Mouse (Mus musculus): Measurements from ENCODE around the gene Gorab. TPM values are rescaled to one million over a fixed set of nuclear protein-coding genes. Genes with fewer than 3 reads are reported as not detected.

The Gorab gene
- polyA plus RNA-seq, 1 experiment: 1.6 TPM

DNA sequence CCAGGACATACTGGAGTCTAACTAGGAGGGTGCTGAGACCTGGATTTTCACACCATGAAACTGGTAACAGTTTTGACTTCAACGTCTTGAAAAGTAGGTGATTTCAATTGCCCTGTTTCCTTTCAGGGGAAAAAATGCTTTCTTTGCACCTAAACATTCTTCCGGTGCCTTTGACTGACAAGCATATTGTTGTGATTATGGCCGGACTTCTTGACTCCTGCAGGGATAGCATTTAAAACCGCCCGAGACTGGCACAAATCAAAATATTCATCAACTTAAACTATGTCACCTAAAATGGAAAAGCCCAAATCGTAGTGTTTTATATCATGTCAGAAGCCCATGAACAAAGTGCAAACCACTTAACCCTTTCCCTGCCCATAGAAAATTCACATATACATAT is 25.5 kb downstream of the Gorab start:
- no peak for TF ChIP-seq POLR2A (IDR thresholded peaks at IDR 0.05; ENCODE audit: low read depth, low read length)
- no peak for TF ChIP-seq CTCF (conservative IDR thresholded peaks at IDR 0.05; ENCODE audit: insufficient read depth, insufficient read length, low read depth, low read length)
- 64% methylated on average over 6 of the region's 6 CpGs for WGBS
- H3K36me3 ChIP-seq (ENCODE audit: control insufficient read depth, insufficient read depth, low read length): no peaks in the 10 kb centered on the region

DNA sequence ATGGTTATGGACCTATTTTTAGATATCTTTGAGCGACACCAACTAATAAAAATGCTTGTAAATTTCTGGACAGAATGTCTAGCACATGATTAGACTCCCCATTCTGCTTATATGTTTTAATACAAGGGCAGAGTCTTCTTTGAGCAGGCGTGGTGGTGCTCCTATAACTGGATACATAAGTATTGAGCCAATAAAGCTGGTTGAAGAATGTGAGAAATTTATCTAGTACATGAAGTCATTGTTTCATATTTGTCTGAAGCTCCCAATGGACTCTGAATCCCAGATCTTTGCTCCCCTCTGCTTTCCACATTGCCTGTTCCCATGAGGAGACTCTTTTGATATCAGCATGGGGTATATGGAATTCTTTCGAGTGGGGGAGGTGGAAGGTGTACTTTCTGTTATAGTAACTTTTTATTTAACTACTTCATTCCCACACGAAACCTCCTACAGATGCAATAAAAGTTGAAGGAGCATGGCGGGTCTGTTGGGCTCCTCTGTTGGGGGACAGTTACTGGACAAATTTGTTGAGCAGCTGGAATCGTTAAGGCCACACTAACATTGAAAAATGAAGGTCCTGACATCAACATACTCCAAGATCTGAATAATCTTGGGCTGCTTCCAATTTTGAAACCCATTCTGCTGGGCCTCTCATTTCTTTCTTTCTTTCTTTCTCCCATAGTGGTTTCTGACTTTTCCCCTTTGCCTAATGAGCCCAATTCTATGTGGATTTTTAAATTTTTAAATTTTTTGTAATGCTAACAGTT is 26.5 kb downstream of the Gorab start:
- TF ChIP-seq CTCF (conservative IDR thresholded peaks at IDR 0.05; ENCODE audit: insufficient read depth, insufficient read length, low read depth, low read length): no peak
- TF ChIP-seq POLR2A (IDR thresholded peaks at IDR 0.05; ENCODE audit: low read depth, low read length): no peak
- Histone ChIP-seq H3K27ac (ENCODE audit: insufficient read depth, low read depth, low read length) (no peak overlapping the region), H3K4me1 (ENCODE audit: control insufficient read depth, insufficient read depth, low read length) (no peaks in the 10 kb centered on the region), H3K4me3 (ENCODE audit: insufficient read depth, low read depth, low read length) (no peak overlapping the region), H3K36me3 (ENCODE audit: control insufficient read depth, insufficient read depth, low read length) (no peaks in the 10 kb centered on the region), H3K27me3 (replicated peaks; ENCODE audit: control insufficient read depth, insufficient read depth, low read length) (no peaks in the 10 kb centered on the region)
- 75% methylated on average over 6 of the region's 6 CpGs for WGBS
- no peak for DNase-seq

More for the DNA sequence above, 25.5 kb downstream of the Gorab start:
- H3K27ac ChIP-seq (ENCODE audit: insufficient read depth, low read depth, low read length): no peak overlapping the region
- no peak for DNase-seq
- H3K27me3 ChIP-seq (replicated peaks; ENCODE audit: control insufficient read depth, insufficient read depth, low read length): no peaks in the 10 kb centered on the region
- no peak overlapping the region for H3K4me3 ChIP-seq (ENCODE audit: insufficient read depth, low read depth, low read length)
- no peaks in the 10 kb centered on the region for H3K4me1 ChIP-seq (ENCODE audit: control insufficient read depth, insufficient read depth, low read length)

DNA sequence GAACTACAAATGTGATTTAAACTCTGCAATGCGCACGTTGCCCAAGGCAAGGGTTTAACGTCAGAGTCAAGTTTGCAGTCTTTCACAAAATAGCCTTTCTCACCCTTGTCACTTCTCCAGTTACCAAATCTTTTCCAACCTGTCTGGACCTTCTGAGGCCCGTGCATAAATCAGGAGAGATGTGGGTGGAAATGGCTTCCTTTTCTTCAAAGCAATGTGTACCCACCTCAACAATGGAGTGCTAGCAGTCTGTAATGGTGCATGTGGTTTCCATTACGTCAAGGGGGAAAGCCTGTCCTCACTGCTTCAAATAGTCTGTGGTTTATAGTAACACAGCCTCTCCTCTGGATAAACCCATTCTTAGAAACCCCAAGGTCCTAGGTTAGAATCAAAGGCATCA is 29.0 kb downstream of the Gorab start:
- TF ChIP-seq POLR2A (IDR thresholded peaks at IDR 0.05; ENCODE audit: low read depth, low read length): no peak
- no peak for TF ChIP-seq CTCF (conservative IDR thresholded peaks at IDR 0.05; ENCODE audit: insufficient read depth, insufficient read length, low read depth, low read length)
- H3K4me3 ChIP-seq (ENCODE audit: insufficient read depth, low read depth, low read length): no peak overlapping the region
- WGBS: 26% methylated on average over 5 of the region's 5 CpGs
- no peaks in the 10 kb centered on the region for H3K4me1 ChIP-seq (ENCODE audit: control insufficient read depth, insufficient read depth, low read length)
- no peaks in the 10 kb centered on the region for H3K27me3 ChIP-seq (replicated peaks; ENCODE audit: control insufficient read depth, insufficient read depth, low read length)
- no peaks in the 10 kb centered on the region for H3K36me3 ChIP-seq (ENCODE audit: control insufficient read depth, insufficient read depth, low read length)
- DNase-seq: no peak
- H3K27ac ChIP-seq (ENCODE audit: insufficient read depth, low read depth, low read length): no peak overlapping the region

DNA sequence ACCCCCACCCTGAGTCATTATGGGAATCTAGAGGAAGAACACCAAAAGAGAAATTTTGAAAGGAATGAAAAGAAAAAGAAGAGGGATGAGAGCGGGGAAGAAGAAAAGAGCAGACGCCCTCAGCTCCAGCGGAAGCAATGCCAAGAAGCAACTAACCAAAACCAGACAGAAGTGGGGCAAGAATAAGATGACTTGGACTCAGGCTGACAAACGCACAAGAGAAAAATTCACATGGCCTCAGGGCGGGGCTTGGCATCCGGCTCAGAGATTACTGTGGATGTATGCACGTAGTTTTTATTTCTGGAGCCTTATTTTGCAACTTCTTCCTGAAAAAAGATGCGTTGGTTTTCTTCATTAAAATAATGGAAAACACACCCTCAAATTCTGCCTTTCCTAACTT is 41.3 kb downstream of the Gorab start:
- H3K4me1 ChIP-seq (ENCODE audit: control insufficient read depth, insufficient read depth, low read length): no peaks in the 10 kb centered on the region
- DNase-seq: no peak
- H3K4me3 ChIP-seq (ENCODE audit: insufficient read depth, low read depth, low read length): no peak overlapping the region
- H3K36me3 ChIP-seq (ENCODE audit: control insufficient read depth, insufficient read depth, low read length): no peaks in the 10 kb centered on the region
- whole genome bisulfite sequencing: 80% methylated on average over 8 of the region's 8 CpGs
- H3K27ac ChIP-seq (ENCODE audit: insufficient read depth, low read depth, low read length): no peak overlapping the region
- TF ChIP-seq POLR2A (IDR thresholded peaks at IDR 0.05; ENCODE audit: low read depth, low read length) (no peak), CTCF (conservative IDR thresholded peaks at IDR 0.05; ENCODE audit: insufficient read depth, insufficient read length, low read depth, low read length) (no peak)
- H3K27me3 ChIP-seq (replicated peaks; ENCODE audit: control insufficient read depth, insufficient read depth, low read length): no peaks in the 10 kb centered on the region

DNA sequence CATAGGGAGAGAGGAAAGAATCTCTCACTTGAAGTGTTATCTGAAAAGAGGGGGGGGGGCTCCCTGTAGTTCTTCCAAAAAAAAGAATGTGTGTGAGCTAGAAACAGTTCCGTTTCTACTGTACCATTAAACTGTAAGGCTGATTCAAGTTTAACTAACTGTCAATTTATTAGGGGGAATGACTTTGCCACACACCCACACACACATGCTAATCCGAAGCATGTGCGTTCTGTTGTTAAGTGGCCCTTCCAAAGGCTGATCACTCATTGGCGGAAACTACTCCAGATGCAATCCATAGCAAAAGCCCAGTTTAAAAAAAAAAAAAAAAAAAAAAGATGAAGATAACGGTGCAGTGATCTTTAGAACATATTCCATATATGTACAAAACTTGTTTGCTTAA is 42.1 kb downstream of the Gorab start:
- Histone ChIP-seq H3K27me3 (replicated peaks; ENCODE audit: control insufficient read depth, insufficient read depth, low read length) (no peaks in the 10 kb centered on the region; the same call in 1 of the 2 replicates), H3K36me3 (ENCODE audit: control insufficient read depth, insufficient read depth, low read length) (no peaks in the 10 kb centered on the region), H3K27ac (ENCODE audit: insufficient read depth, low read depth, low read length) (no peak overlapping the region), H3K4me3 (ENCODE audit: insufficient read depth, low read depth, low read length) (no peak overlapping the region), H3K4me1 (ENCODE audit: control insufficient read depth, insufficient read depth, low read length) (no peaks in the 10 kb centered on the region)
- TF ChIP-seq CTCF (conservative IDR thresholded peaks at IDR 0.05; ENCODE audit: insufficient read depth, insufficient read length, low read depth, low read length) (no peak), POLR2A (IDR thresholded peaks at IDR 0.05; ENCODE audit: low read depth, low read length) (no peak)
- no peak for DNase-seq
- WGBS: 67% methylated on average over 5 of the region's 5 CpGs

DNA sequence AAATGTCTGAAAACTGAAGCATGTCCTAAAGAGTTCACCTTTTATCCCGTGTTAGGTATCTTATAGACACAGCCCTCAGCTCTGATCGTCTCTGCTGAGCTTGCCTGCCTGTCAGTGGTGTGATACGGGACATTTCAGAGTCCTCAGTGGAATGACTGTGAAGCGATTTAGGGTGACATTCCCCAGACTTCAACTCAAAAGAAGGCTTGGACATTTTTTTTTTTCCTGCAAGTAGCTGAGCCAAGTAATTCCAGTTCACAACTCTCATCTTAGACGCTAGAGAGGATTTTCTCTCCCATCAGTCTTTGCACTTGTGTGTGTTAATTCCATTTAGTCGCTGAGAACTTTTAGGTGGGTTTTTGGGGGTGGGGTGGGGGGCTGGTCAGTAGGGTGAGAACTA is 42.7 kb downstream of the Gorab start:
- H3K27ac ChIP-seq (ENCODE audit: insufficient read depth, low read depth, low read length): no peak overlapping the region

DNA sequence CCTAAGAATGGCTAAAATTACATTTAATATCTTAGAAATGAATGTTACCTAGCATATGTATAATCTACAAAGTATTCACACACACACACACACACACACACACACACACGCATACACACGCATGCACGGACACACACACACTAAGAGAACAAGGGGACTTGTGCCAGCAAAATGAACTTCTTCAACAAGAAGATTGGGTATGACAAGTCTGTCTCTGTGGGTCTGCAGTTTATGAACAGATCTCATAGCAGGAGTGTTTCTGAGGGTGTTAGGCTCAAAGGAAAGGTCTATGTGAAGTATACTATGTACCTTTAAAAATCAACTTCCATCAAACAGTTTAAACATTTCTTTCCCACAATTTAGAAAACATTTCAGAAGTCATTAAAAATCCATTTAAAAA is 43.9 kb downstream of the Gorab start:
- Histone ChIP-seq H3K27me3 (replicated peaks; ENCODE audit: control insufficient read depth, insufficient read depth, low read length) (no peaks in the 10 kb centered on the region; the same call in 1 of the 2 replicates), H3K4me1 (ENCODE audit: control insufficient read depth, insufficient read depth, low read length) (no peaks in the 10 kb centered on the region), H3K27ac (ENCODE audit: insufficient read depth, low read depth, low read length) (no peak overlapping the region), H3K36me3 (ENCODE audit: control insufficient read depth, insufficient read depth, low read length) (no peaks in the 10 kb centered on the region), H3K4me3 (ENCODE audit: insufficient read depth, low read depth, low read length) (no peak overlapping the region)
- TF ChIP-seq CTCF (conservative IDR thresholded peaks at IDR 0.05; ENCODE audit: insufficient read depth, insufficient read length, low read depth, low read length): no peak
- no peak for TF ChIP-seq POLR2A (IDR thresholded peaks at IDR 0.05; ENCODE audit: low read depth, low read length)
- no peak for DNase-seq
- WGBS: 90% methylated on average over 3 of the region's 3 CpGs

More for the DNA sequence above, 42.7 kb downstream of the Gorab start:
- no peak for DNase-seq
- H3K36me3 ChIP-seq (ENCODE audit: control insufficient read depth, insufficient read depth, low read length): no peaks in the 10 kb centered on the region
- no peak for TF ChIP-seq POLR2A (IDR thresholded peaks at IDR 0.05; ENCODE audit: low read depth, low read length)
- TF ChIP-seq CTCF (conservative IDR thresholded peaks at IDR 0.05; ENCODE audit: insufficient read depth, insufficient read length, low read depth, low read length): no peak
- WGBS: 55% methylated on average over 6 of the region's 6 CpGs
- H3K4me1 ChIP-seq (ENCODE audit: control insufficient read depth, insufficient read depth, low read length): no peaks in the 10 kb centered on the region
- H3K27me3 ChIP-seq (replicated peaks; ENCODE audit: control insufficient read depth, insufficient read depth, low read length): no peaks in the 10 kb centered on the region; the same call in 1 of the 2 replicates
- no peak overlapping the region for H3K4me3 ChIP-seq (ENCODE audit: insufficient read depth, low read depth, low read length)
